Mouse (Mus musculus) lung, adult 2 months (tissue): Measurements from ENCODE around the gene Fra10ac1. TPM values are rescaled to one million over a fixed set of nuclear protein-coding genes. Genes with fewer than 3 reads are reported as not detected.

ENCODE experiments used
- DNase-seq: peaks from one replicate; pipeline ENCODE4 v3.0.0; 2022
- H3K4me1 ChIP-seq: fragments of 200-500 bp; 2 replicates; pipeline ENCODE4 v1.6.1; 2011; ENCODE audit warnings: low read length; ENCODE audit not compliant: control insufficient read depth, insufficient read depth
- H3K4me3 ChIP-seq: fragments of 200-500 bp; replicated peaks from 2 replicates; pipeline ENCODE3; 2011; ENCODE audit warnings: low read depth, mild to moderate bottlenecking, control low read depth, low read length; ENCODE audit errors: extremely low read depth
- CTCF ChIP-seq: fragments of 200-500 bp; IDR thresholded peaks from 2 replicates; pipeline ENCODE4 v1.5.1; 2011; ENCODE audit warnings: mild to moderate bottlenecking, low read length, control low read depth; ENCODE audit not compliant: insufficient read depth
- POLR2A ChIP-seq: fragments of 200-500 bp; IDR thresholded peaks from 2 replicates; pipeline ENCODE4 v1.6.1; 2011; ENCODE audit warnings: low read depth, mild to moderate bottlenecking, control low read depth, low read length, borderline replicate concordance; ENCODE audit errors: extremely low read depth
- WGBS: fragments of 180-500 bp; shearing (Covaris S2); methylation state at CpG from one replicate; pipeline ENCODE4 v1.1.7; 2018; 5-methylcytosine and 5-hydroxymethylcytosine counted together
- polyA plus RNA-seq: library from polyadenylated mRNA; depleted of rRNA; stranded (reverse); fragments of >200 nt; gene quantifications from 2 replicates; pipeline ENCODE4 v1.2.3, GENCODE M21; 2012; rRNA removed

Gene Fra10ac1
- polyA plus RNA-seq, 1 experiment: 4.5 TPM

DNA sequence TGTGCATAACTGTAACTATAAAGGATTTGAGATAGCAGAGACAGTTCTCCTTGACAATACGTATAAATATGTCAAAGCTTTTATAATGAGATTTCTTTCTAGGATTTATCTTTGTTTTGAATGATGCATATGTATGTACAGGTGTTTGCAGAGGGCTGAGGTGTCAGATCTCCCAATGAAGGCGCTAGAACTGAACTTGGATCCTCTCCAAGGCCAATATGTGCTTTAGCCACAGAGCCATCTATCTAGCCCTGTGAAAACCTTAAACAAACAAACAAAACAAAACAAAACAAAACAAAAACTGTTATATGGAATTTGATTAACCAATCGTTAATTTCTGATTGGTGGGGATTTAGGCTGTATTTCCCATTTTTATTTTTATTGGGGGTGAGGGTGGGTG is 33.4 kb downstream of the Fra10ac1 start:
- no peak for DNase-seq
- WGBS: 85% methylated on average over 3 of the region's 3 CpGs
- no peaks in the 10 kb centered on the region for H3K4me1 ChIP-seq
- no peak overlapping the region for H3K4me3 ChIP-seq
- no peak for TF ChIP-seq POLR2A
- TF ChIP-seq CTCF: no peak

DNA sequence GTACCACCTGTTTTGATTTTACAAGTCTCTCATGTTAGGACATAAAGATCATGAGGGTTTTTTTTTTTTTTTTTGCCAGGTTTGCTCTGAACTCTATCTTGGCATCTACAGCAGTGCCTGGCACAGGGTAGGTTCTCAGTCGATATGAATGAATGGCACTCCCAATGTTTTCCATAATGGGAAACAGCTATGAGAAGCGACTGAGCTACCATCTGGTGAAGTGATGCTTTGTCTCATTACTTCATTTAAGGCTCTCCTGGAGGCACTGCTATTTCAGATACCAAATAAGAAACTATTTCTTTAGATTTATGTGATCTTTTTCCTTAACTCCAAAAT is 36.6 kb downstream of the Fra10ac1 start:
- WGBS: 82% methylated on average over 2 of the region's 2 CpGs
- no peaks in the 10 kb centered on the region for H3K4me1 ChIP-seq
- TF ChIP-seq CTCF (no peak), POLR2A (no peak)
- no peak overlapping the region for H3K4me3 ChIP-seq
- DNase-seq: no peak

- DNase-seq: no peak
- 78% methylated on average over 5 of the region's 5 CpGs for WGBS
- Histone ChIP-seq H3K4me1 (no peaks in the 10 kb centered on the region), H3K4me3 (no peak overlapping the region)
- TF ChIP-seq POLR2A (no peak), CTCF (no peak)
Measured at GRCm38 (mm10) chr19:38186631-38187344, 37.2 kb downstream of the Fra10ac1 start.

GRCm38 (mm10) chr19:38179675-38180074 is 44.3 kb downstream of the Fra10ac1 start:
- 79% methylated on average over 9 of the region's 9 CpGs for WGBS
- no peak for DNase-seq
- no peak for TF ChIP-seq POLR2A
- TF ChIP-seq CTCF: no peak
- Histone ChIP-seq H3K4me3 (no peak overlapping the region), H3K4me1 (no peaks in the 10 kb centered on the region)

- no peak for DNase-seq
- no peak for TF ChIP-seq POLR2A
- TF ChIP-seq CTCF: no peak
- WGBS: 34% methylated on average over 2 of the region's 2 CpGs
Measured at GRCm38 (mm10) chr19:38164633-38165032, 59.3 kb downstream of the Fra10ac1 start.

GRCm38 (mm10) chr19:38161648-38162354 is 62.2 kb downstream of the Fra10ac1 start:
- no peak for TF ChIP-seq CTCF
- no peak for TF ChIP-seq POLR2A
- WGBS: 77% methylated on average over 21 of the region's 21 CpGs
- no peak for DNase-seq
- Histone ChIP-seq H3K4me3 (no peak overlapping the region), H3K4me1 (no peaks in the 10 kb centered on the region)

More at GRCm38 (mm10) chr19:38164633-38165032, 59.3 kb downstream of the Fra10ac1 start:
- Histone ChIP-seq H3K4me1 (no peaks in the 10 kb centered on the region), H3K4me3 (no peak overlapping the region)

- no peak overlapping the region for H3K4me3 ChIP-seq
- H3K4me1 ChIP-seq: no peaks in the 10 kb centered on the region
- no peak for TF ChIP-seq CTCF
- no peak for TF ChIP-seq POLR2A
- DNase-seq: no peak
- whole genome bisulfite sequencing: 100% methylated on average over 1 of the region's 1 CpGs
Measured at GRCm38 (mm10) chr19:38156243-38156642, 67.7 kb downstream of the Fra10ac1 start.

DNA sequence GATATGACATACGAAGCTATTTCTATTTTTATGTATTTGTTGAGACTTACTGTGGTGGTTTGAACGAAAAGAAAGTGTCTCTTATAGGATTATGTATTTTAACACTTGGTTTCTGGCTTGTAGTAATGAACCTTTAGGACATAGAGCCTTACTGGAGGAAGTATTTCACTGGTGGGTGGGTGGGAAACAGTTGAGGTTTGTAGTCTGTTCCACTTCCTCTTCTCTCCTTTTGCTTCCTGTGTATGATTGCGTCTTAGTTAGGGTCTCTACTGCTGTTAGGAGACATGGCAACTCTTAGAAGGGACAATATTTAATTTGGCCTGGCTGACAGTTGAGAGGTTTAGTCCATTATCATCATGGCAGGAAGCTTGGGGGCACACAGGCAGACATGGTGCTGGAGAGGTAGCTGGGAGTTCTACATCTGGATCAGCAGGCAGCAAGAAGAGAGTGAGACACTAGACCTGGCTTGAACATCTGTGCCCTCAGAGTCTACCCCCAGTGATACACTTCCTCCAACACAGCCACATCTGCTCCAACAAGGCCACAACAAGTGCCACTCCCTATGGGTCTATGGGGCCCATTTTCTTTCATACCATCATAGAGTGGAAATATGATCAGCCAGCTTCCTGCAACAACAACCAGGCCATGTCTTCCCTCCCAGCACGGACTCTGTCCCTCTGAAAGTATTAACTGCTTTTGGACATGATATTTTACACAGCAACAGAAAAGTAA is 80.2 kb downstream of the Fra10ac1 start:
- DNase-seq: no peak
- 46% methylated on average over 4 of the region's 4 CpGs for WGBS
- TF ChIP-seq POLR2A: no peak
- no peak for TF ChIP-seq CTCF
- Histone ChIP-seq H3K4me3 (no peak overlapping the region), H3K4me1 (no peaks in the 10 kb centered on the region)

Other genes with a start within 250 kb of the Fra10ac1 start
- gene Myof, start 180.6 kb downstream of the Fra10ac1 start, polyA plus RNA-seq: 46.7 and 51.8 TPM in 2 replicates
- gene Cep55, start 169.1 kb downstream of the Fra10ac1 start, polyA plus RNA-seq: 0.38 and 0.40 TPM in 2 replicates
- gene Ffar4, start 127.1 kb downstream of the Fra10ac1 start, polyA plus RNA-seq: 21.8 and 27.8 TPM in 2 replicates
- gene Rbp4, start 98.9 kb downstream of the Fra10ac1 start, polyA plus RNA-seq: 38.3 and 40.4 TPM in 2 replicates
- not detected in 2 replicates for gene Pde6c, start 91.4 kb downstream of the Fra10ac1 start, polyA plus RNA-seq
- 0.12 and 0.25 TPM in 2 replicates for gene Lgi1, start 40.4 kb upstream of the Fra10ac1 start, polyA plus RNA-seq
- gene Slc35g1, start 171.8 kb upstream of the Fra10ac1 start, polyA plus RNA-seq: 1.7 and 2.3 TPM in 2 replicates